Mouse (Mus musculus): ENCODE measurements at regions not wholly inside any gene's neighbourhood (a gene's known extent, or its start where the extent isn't known, plus 50 kb on each side); places are given as distances from the start of the nearest gene placed in this dataset.

DNA sequence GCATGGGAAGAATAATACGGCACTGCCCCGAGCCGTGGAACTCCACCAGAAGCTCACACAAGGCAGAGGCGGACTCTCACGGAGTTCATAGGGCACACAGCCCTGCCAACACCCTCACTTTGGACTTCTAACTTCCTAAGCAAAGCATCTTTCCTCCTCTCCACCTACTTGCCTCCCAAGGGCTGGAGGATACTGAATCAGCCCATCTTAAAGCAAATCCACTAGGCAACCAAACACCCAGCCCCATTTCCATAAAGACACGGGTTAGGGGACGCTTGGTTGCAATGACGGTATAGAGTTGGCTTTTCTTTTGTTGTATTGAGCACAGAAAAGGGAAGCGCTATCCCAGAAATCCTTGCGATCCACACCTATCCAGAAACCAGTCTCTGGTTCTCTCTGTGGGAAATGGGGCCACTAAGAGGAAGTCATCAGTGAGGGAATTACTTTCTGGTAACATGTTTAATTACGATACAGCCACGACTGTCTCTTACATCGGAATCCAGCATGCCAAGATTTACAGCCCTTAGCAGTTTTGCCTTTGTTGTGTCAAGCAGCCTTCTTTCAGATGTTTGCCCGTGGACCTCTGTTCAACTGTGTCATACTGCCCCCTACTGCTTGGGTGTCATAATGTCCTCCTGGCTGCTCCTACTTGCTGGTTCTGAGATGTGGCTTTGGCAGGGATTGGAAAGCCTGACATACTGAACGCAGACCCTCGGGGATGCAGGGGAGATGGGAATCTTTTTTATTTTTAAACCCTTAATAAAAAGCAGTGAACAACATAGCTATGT, 110.4 kb downstream of the Sptssa start:
- Histone ChIP-seq H3K9me3 (replicated peaks; ENCODE audit: control insufficient read depth, low read length) (no peaks in the 10 kb centered on the region), H3K27ac (ENCODE audit: low read length) (peak overlapping the region; percentile 7; the same call in 1 of the 2 replicates), H3K27me3 (ENCODE audit: control insufficient read depth, insufficient read depth, low read length) (no peaks in the 10 kb centered on the region), H3K9ac (ENCODE audit: low read length) (no peak overlapping the region), H3K4me2 (ENCODE audit: low read depth, low read length) (no peak overlapping the region), H3K4me3 (replicated peaks; ENCODE audit: low read length) (no peak overlapping the region), H3K36me3 (ENCODE audit: control insufficient read depth, insufficient read depth, low read length) (no peaks in the 10 kb centered on the region), H3K4me1 (ENCODE audit: control insufficient read depth, insufficient read depth, low read length) (no peaks in the 10 kb centered on the region)
- 38% methylated on average over 16 of the region's 16 CpGs for WGBS
- peak; percentile 56; the same call in 1 of the 2 replicates for ATAC-seq (ENCODE audit: insufficient read depth, low FRiP score)

DNA sequence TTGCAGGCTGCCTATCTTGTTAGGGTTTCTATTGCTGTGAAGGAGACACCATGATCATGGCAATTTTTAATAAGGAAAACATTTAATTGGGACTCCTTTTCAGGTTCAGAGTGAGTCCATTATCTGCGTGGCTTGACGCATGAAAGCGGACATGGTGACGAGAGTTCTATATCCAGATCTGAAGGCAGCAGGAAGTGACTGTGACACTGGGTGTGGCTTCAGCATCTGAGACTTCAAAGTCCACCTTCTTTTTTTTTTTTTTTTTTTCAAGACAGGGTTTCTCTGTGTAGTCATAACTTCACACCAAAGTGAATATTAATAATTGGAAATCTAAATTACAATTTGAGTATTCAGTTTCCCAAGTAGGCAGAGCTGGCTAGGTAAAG, 118.1 kb downstream of the Sptssa start:
- Histone ChIP-seq H3K27me3 (ENCODE audit: control insufficient read depth, insufficient read depth, low read length) (no peaks in the 10 kb centered on the region), H3K36me3 (ENCODE audit: control insufficient read depth, insufficient read depth, low read length) (no peaks in the 10 kb centered on the region), H3K4me1 (ENCODE audit: control insufficient read depth, insufficient read depth, low read length) (peaks cover 3% of the 10 kb centered on the region; the same call in 1 of the 2 replicates), H3K9ac (ENCODE audit: low read length) (no peak overlapping the region), H3K27ac (ENCODE audit: low read length) (peak overlapping the region; percentile 74; the same call in 1 of the 2 replicates), H3K4me2 (ENCODE audit: low read depth, low read length) (no peak overlapping the region), H3K4me3 (replicated peaks; ENCODE audit: low read length) (no peak overlapping the region), H3K9me3 (replicated peaks; ENCODE audit: control insufficient read depth, low read length) (no peaks in the 10 kb centered on the region)
- 79% methylated on average over 4 of the region's 4 CpGs for WGBS
- ATAC-seq (ENCODE audit: insufficient read depth, low FRiP score), result no peak

DNA sequence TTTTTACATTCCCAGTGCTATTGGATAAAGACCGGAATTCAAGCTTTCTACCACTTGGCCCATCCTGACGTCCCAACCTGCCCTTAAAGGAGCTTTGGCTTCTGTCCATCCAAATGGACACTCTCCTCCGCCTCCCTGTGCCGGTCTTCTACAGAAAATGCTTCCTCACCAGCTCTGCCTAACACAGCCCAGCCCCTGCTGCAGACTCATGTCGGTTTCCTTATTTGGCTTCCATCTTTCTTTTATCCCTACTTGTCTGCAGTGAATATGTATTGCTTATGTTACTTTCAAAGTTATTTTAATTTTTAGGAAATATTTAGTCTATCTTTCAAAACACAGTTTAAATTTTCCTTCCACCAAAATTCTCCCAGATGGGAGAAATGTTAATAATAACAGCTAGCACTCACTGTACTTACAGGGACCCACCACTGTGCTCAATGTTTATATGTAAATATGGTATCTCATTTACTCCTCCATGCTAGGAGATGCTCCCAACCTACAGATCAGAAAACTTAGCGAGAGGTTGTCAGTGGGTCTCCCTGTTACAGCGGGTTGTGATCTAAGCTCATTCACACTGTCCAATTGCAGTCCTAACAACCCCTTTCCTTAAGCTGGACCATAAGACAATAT, 118.6 kb downstream of the Sptssa start:
- Histone ChIP-seq H3K4me1 (ENCODE audit: control insufficient read depth, insufficient read depth, low read length) (peaks cover 3% of the 10 kb centered on the region; the same call in 1 of the 2 replicates), H3K9me3 (replicated peaks; ENCODE audit: control insufficient read depth, low read length) (no peaks in the 10 kb centered on the region), H3K36me3 (ENCODE audit: control insufficient read depth, insufficient read depth, low read length) (no peaks in the 10 kb centered on the region), H3K9ac (ENCODE audit: low read length) (no peak overlapping the region), H3K27ac (ENCODE audit: low read length) (peak overlapping the region; percentile 84), H3K4me3 (replicated peaks; ENCODE audit: low read length) (no peak overlapping the region), H3K27me3 (ENCODE audit: control insufficient read depth, insufficient read depth, low read length) (no peaks in the 10 kb centered on the region), H3K4me2 (ENCODE audit: low read depth, low read length) (no peak overlapping the region; the same call in 1 of the 2 replicates)
- WGBS, result 55% methylated on average over 7 of the region's 7 CpGs
- ATAC-seq (ENCODE audit: insufficient read depth, low FRiP score), result peak; percentile 78

DNA sequence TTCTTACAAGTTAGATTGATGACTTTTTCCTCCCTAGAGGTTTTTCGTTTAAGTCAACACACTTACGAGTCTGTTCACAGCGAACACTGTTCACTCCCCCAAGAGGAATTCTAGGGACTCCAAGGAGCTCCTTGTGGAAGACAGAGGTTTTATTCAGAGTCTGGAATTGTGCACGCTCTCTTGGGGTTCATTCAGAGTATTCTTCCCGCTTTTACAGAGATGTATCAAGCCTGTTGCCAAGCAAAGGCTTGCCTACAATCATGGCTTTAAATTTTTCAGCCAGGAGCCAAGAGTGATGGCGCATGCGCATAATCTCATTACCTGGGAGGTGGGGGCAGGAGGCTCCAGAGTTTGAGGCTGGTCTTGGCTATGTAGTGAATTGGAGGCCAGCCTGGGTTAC, 119.4 kb downstream of the Sptssa start:
- Histone ChIP-seq H3K27ac (ENCODE audit: low read length) (peak overlapping the region; percentile 84), H3K4me2 (ENCODE audit: low read depth, low read length) (no peak overlapping the region; the same call in 1 of the 2 replicates), H3K9me3 (replicated peaks; ENCODE audit: control insufficient read depth, low read length) (no peaks in the 10 kb centered on the region), H3K27me3 (ENCODE audit: control insufficient read depth, insufficient read depth, low read length) (no peaks in the 10 kb centered on the region), H3K4me1 (ENCODE audit: control insufficient read depth, insufficient read depth, low read length) (peaks cover 3% of the 10 kb centered on the region; the same call in 1 of the 2 replicates), H3K9ac (ENCODE audit: low read length) (no peak overlapping the region), H3K4me3 (replicated peaks; ENCODE audit: low read length) (no peak overlapping the region), H3K36me3 (ENCODE audit: control insufficient read depth, insufficient read depth, low read length) (no peaks in the 10 kb centered on the region)
- 45% methylated on average over 7 of the region's 7 CpGs for WGBS
- peak; percentile 65; the same call in 1 of the 2 replicates for ATAC-seq (ENCODE audit: insufficient read depth, low FRiP score)

DNA sequence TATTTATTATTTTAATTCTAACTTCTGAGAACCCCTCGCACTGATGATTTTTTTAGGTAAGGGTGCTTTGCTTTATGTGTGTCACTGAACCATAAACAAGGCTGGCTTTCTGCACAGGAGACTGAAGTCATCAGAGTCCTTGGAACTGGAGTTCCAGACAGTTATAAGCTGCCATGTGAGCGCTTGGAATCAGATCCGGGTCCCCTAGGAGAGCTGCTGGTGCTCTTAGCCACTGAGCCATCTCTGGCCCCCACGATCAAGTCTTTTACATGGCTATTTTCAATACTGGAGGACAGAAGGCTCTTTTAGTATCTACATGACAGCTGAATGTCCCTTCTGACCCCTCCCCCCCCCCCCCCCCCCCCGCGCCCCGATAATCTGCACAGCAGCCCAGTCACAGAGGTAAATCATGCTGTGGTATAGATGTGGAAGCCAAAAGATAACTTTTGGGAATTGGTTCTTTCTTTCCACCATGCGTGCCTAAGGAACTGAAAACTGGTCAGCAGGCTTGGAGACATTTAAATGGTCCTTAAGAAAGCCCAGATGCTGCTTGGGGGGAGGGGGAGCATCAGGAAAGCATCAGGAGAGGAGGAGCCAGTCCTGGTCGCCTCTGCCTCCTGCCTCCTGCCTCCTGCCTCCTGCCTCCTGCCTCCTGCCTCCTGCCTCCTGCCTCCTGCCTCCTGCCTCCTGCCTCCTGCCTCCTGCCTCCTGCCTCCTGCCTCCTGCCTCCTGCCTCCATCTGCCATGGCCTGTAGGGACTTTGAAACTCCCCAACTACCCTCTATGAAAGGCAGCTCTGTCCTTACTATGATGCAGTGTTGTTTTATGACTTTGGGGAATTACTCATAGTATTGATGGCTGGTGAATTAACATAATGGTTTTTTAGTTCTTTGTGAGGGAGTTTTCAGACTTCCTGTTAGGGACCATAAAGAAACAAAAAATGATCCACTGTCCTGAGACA, 120.5 kb downstream of the Sptssa start:
- no peaks in the 10 kb centered on the region for H3K9me3 ChIP-seq (replicated peaks; ENCODE audit: control insufficient read depth, low read length)
- no peaks in the 10 kb centered on the region for H3K36me3 ChIP-seq (ENCODE audit: control insufficient read depth, insufficient read depth, low read length)
- H3K27me3 ChIP-seq (ENCODE audit: control insufficient read depth, insufficient read depth, low read length), result no peaks in the 10 kb centered on the region
- H3K9ac ChIP-seq (ENCODE audit: low read length), result no peak overlapping the region
- WGBS, result 51% methylated on average over 7 of the region's 9 CpGs
- H3K4me3 ChIP-seq (replicated peaks; ENCODE audit: low read length), result no peak overlapping the region
- H3K4me2 ChIP-seq (ENCODE audit: low read depth, low read length), result no peak overlapping the region
- peaks cover 3% of the 10 kb centered on the region; the same call in 1 of the 2 replicates for H3K4me1 ChIP-seq (ENCODE audit: control insufficient read depth, insufficient read depth, low read length)
- no peak for ATAC-seq (ENCODE audit: insufficient read depth, low FRiP score)
- H3K27ac ChIP-seq (ENCODE audit: low read length), result peak overlapping the region; percentile 46

DNA sequence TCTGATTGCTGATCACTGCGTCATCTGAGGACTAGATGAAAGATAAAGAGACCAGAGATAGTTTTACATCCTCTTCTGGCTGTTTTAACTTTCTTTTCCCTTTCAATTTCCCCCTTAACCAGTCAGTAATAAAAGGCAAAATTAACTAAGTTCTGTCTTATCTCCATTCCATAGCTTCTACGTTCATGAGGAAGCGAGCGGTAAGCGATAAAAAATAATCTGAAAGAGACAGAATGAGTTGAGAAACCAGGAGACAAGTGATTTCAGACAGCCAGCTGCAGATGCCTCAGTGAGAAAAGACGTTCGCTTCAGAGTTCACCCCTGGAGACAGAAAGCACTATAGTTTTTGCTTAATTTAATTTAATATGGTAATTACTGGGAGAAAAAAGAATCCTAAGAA, 121.5 kb downstream of the Sptssa start:
- 61% methylated on average over 7 of the region's 7 CpGs for WGBS
- peaks cover 3% of the 10 kb centered on the region; the same call in 1 of the 2 replicates for H3K4me1 ChIP-seq (ENCODE audit: control insufficient read depth, insufficient read depth, low read length)
- H3K27ac ChIP-seq (ENCODE audit: low read length), result no peak overlapping the region
- no peaks in the 10 kb centered on the region for H3K36me3 ChIP-seq (ENCODE audit: control insufficient read depth, insufficient read depth, low read length)
- ATAC-seq (ENCODE audit: insufficient read depth, low FRiP score), result no peak
- no peak overlapping the region for H3K9ac ChIP-seq (ENCODE audit: low read length)
- no peak overlapping the region for H3K4me3 ChIP-seq (replicated peaks; ENCODE audit: low read length)
- no peaks in the 10 kb centered on the region for H3K27me3 ChIP-seq (ENCODE audit: control insufficient read depth, insufficient read depth, low read length)
- no peaks in the 10 kb centered on the region for H3K9me3 ChIP-seq (replicated peaks; ENCODE audit: control insufficient read depth, low read length)
- H3K4me2 ChIP-seq (ENCODE audit: low read depth, low read length), result no peak overlapping the region

DNA sequence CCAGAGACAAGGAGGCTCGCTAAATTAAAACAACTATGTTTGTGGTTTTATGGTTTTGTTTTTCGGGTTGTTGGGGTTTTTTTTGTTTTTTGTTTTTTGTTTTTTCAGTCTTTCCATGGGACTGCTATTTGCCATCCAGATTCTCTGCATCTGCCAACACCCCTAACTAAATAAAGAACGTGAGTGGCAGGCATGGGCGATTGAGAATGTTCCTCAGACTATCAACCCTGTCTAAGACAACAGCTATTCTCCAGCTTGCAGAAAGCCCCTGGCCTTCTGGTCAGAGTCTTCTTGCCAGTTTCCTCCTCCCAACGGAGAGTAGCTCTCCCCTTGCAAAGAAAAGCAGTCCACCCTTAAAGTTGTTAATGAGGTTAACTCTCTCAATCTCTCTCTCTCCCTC, 123.2 kb downstream of the Sptssa start:
- Histone ChIP-seq H3K9ac (ENCODE audit: low read length) (no peak overlapping the region), H3K4me3 (replicated peaks; ENCODE audit: low read length) (no peak overlapping the region), H3K4me2 (ENCODE audit: low read depth, low read length) (no peak overlapping the region), H3K9me3 (replicated peaks; ENCODE audit: control insufficient read depth, low read length) (no peaks in the 10 kb centered on the region), H3K27me3 (ENCODE audit: control insufficient read depth, insufficient read depth, low read length) (no peaks in the 10 kb centered on the region), H3K27ac (ENCODE audit: low read length) (no peak overlapping the region), H3K36me3 (ENCODE audit: control insufficient read depth, insufficient read depth, low read length) (no peaks in the 10 kb centered on the region), H3K4me1 (ENCODE audit: control insufficient read depth, insufficient read depth, low read length) (peaks cover 3% of the 10 kb centered on the region; the same call in 1 of the 2 replicates)
- ATAC-seq (ENCODE audit: insufficient read depth, low FRiP score), result no peak
- WGBS, result 52% methylated on average over 5 of the region's 5 CpGs

DNA sequence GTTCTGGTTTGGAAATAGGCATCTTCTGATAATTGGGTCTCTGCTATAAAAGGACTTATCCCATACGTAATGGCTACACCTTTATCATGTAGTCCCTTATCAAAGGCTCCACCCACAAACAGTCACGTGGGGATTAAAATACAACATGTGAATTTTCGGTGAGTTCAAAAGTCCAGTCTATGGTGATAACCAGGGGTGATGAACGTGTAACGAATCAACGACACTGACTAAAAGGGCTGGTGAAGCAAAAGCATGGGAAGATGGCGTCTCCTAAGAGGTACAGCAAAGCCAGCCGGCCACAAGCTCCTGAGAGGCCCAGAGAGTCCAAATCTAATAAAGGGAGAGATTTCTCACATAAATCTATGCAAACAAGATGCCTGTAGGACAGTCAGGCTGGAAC, 124.3 kb downstream of the Sptssa start:
- H3K27ac ChIP-seq (ENCODE audit: low read length), result no peak overlapping the region
- H3K4me3 ChIP-seq (replicated peaks; ENCODE audit: low read length), result no peak overlapping the region
- H3K9ac ChIP-seq (ENCODE audit: low read length), result no peak overlapping the region
- no peaks in the 10 kb centered on the region for H3K36me3 ChIP-seq (ENCODE audit: control insufficient read depth, insufficient read depth, low read length)
- no peaks in the 10 kb centered on the region for H3K27me3 ChIP-seq (ENCODE audit: control insufficient read depth, insufficient read depth, low read length)
- no peak overlapping the region for H3K4me2 ChIP-seq (ENCODE audit: low read depth, low read length)
- H3K4me1 ChIP-seq (ENCODE audit: control insufficient read depth, insufficient read depth, low read length), result peaks cover under 1% of the 10 kb centered on the region; the same call in 1 of the 2 replicates
- no peak for ATAC-seq (ENCODE audit: insufficient read depth, low FRiP score)
- WGBS, result 81% methylated on average over 8 of the region's 8 CpGs
- no peaks in the 10 kb centered on the region for H3K9me3 ChIP-seq (replicated peaks; ENCODE audit: control insufficient read depth, low read length)

Data from stomach, embryonic 16.5 days (tissue).